In genomic region chr4:119524466-119524865, GRCm38 (mm10) we compare ENCODE assay signal across 22 mouse cellular contexts. TPM values are rescaled to one million over a fixed set of nuclear protein-coding genes. Genes with fewer than 3 reads are reported as not detected.
DNase-seq lines count a peak whose midpoint lies in the region; ATAC-seq and TF ChIP-seq lines count a peak whose summit lies in the region.
"Had no signal": no experiment of that assay in that cellular context is flagged by ENCODE, and none has a peak within 500 bp of the region (broad histone marks: within the 10 kb centered on the region; RNA-seq: fewer than 3 reads in every experiment).

No protein-coding gene starts in this region.

- 76% methylated on average over 2 of the region's 2 CpGs for WGBS in forebrain, embryonic 14.5 days
- WGBS in hindbrain, embryonic 14.5 days = 88% methylated on average over 2 of the region's 2 CpGs
- 91% methylated on average over 2 of the region's 2 CpGs for WGBS in midbrain, embryonic 15.5 days

- no peaks in the 10 kb centered on the region for H3K27me3 ChIP-seq in forebrain, embryonic 14.5 days (replicated peaks; ENCODE audit: control insufficient read depth, insufficient read depth, low read length)
- H3K27me3 ChIP-seq in hindbrain, embryonic 14.5 days (ENCODE audit: control insufficient read depth, insufficient read depth, low read length) = no peaks in the 10 kb centered on the region
- H3K27me3 ChIP-seq in midbrain, embryonic 15.5 days (replicated peaks) = no peaks in the 10 kb centered on the region
- H3K27me3 ChIP-seq: limb, embryonic 15.5 days had no signal

- H3K4me3 ChIP-seq in layer of hippocampus, adult 2 months = no peak overlapping the region
- H3K4me3 ChIP-seq in forebrain, embryonic 14.5 days (ENCODE audit: low read depth, low read length) = no peak overlapping the region
- H3K4me3 ChIP-seq in hindbrain, embryonic 14.5 days (replicated peaks; ENCODE audit: low read length) = no peak overlapping the region
- no peak overlapping the region for H3K4me3 ChIP-seq in midbrain, embryonic 15.5 days
- H3K4me3 ChIP-seq: embryonic facial prominence, embryonic 10.5 days; heart, adult 2 months; limb, embryonic 15.5 days had no signal

- H3K27ac ChIP-seq in layer of hippocampus, adult 2 months = peak overlapping the region; percentile 90
- peak overlapping the region; percentile 45; the same call in 1 of the 2 replicates for H3K27ac ChIP-seq in forebrain, embryonic 14.5 days (ENCODE audit: low read depth, low read length)
- peak overlapping the region; percentile 85 for H3K27ac ChIP-seq in hindbrain, embryonic 14.5 days
- peak overlapping the region; percentile 86 for H3K27ac ChIP-seq in midbrain, embryonic 15.5 days
- H3K27ac ChIP-seq: embryonic facial prominence, embryonic 10.5 days; heart, adult 2 months; limb, embryonic 15.5 days had no signal

- ATAC-seq in forebrain, embryonic 14.5 days = no peak
- no peak for ATAC-seq in hindbrain, embryonic 14.5 days (ENCODE audit: low FRiP score)
- ATAC-seq in midbrain, embryonic 15.5 days (replicated peaks) = peak; percentile 46
- ATAC-seq: intestine, embryonic 16.5 days; lung, postnatal 0 days had no signal

- H3K36me3 ChIP-seq in forebrain, embryonic 14.5 days (ENCODE audit: control insufficient read depth, insufficient read depth, low read length) = no peaks in the 10 kb centered on the region
- H3K36me3 ChIP-seq in hindbrain, embryonic 14.5 days (replicated peaks; ENCODE audit: control insufficient read depth, insufficient read depth) = no peaks in the 10 kb centered on the region
- H3K36me3 ChIP-seq in midbrain, embryonic 15.5 days (replicated peaks) = no peaks in the 10 kb centered on the region
- H3K36me3 ChIP-seq: embryonic facial prominence, embryonic 10.5 days; limb, embryonic 15.5 days had no signal

- H3K9ac ChIP-seq in forebrain, embryonic 14.5 days (ENCODE audit: low read length) = no peak overlapping the region
- no peak overlapping the region for H3K9ac ChIP-seq in hindbrain, embryonic 14.5 days
- H3K9ac ChIP-seq in midbrain, embryonic 15.5 days = no peak overlapping the region
- H3K9ac ChIP-seq: limb, embryonic 15.5 days had no signal

- no peak for DNase-seq in layer of hippocampus, adult 2 months (ENCODE audit: low spot score in 2 of 2)
- no peak for DNase-seq in layer of hippocampus, adult 8-10 months (ENCODE audit: low spot score in 2 of 2)
- DNase-seq in forebrain, embryonic 14.5 days (ENCODE audit: low spot score) = no peak
- DNase-seq in hindbrain, embryonic 14.5 days (ENCODE audit: low spot score) = no peak
- no peak for DNase-seq in thymus, postnatal 36 days
- no peak for DNase-seq in lung, postnatal 4 days
- no peak for DNase-seq in lung, postnatal 14 days
- DNase-seq: cerebellum, adult 18-20 months; cerebellum, postnatal 25 days; gastrocnemius, postnatal 10 days; heart, adult 2 months; heart, postnatal 4 days; kidney, postnatal 4 days; right cerebral cortex, postnatal 4 days; thymus, postnatal 14 days had no signal

- no peaks in the 10 kb centered on the region for H3K9me3 ChIP-seq in forebrain, embryonic 14.5 days (replicated peaks; ENCODE audit: control insufficient read depth, low read length)
- no peaks in the 10 kb centered on the region for H3K9me3 ChIP-seq in hindbrain, embryonic 14.5 days (ENCODE audit: control insufficient read depth, low read length)
- H3K9me3 ChIP-seq in midbrain, embryonic 15.5 days = no peaks in the 10 kb centered on the region
- H3K9me3 ChIP-seq: embryonic facial prominence, embryonic 10.5 days; limb, embryonic 15.5 days had no signal

- no peak overlapping the region for H3K4me2 ChIP-seq in forebrain, embryonic 14.5 days (ENCODE audit: low read length)
- peak overlapping the region; percentile 12 for H3K4me2 ChIP-seq in hindbrain, embryonic 14.5 days (replicated peaks)
- no peak overlapping the region for H3K4me2 ChIP-seq in midbrain, embryonic 15.5 days
- H3K4me2 ChIP-seq: limb, embryonic 15.5 days had no signal

- TF ChIP-seq CTCF in layer of hippocampus, adult 2 months (conservative IDR thresholded peaks at IDR 0.05) = no peak

- no peaks in the 10 kb centered on the region for H3K4me1 ChIP-seq in forebrain, embryonic 14.5 days (ENCODE audit: control insufficient read depth, insufficient read depth, low read length)
- peaks cover 14% of the 10 kb centered on the region for H3K4me1 ChIP-seq in hindbrain, embryonic 14.5 days (replicated peaks; ENCODE audit: control insufficient read depth, insufficient read depth, low read length)
- peaks cover 14% of the 10 kb centered on the region for H3K4me1 ChIP-seq in midbrain, embryonic 15.5 days
- H3K4me1 ChIP-seq: embryonic facial prominence, embryonic 10.5 days; limb, embryonic 15.5 days had no signal

RNA-seq across cellular contexts. Expression of gene Foxj3, which starts 12.3 kb away (rescaled TPM):
- total RNA-seq in layer of hippocampus, adult 2 months (2021) = 10 to 100 TPM; 76.7 to 80.3 TPM
- 10 to 100 TPM; 71.9 to 96.3 (median 78.0) TPM for total RNA-seq in layer of hippocampus, adult 8-10 months (2022)
- 19.8 and 25.0 TPM in 2 replicates for polyA plus RNA-seq in forebrain, embryonic 14.5 days (2014; fragmentation: Nextera tagmentation; extraction: Ambion mirVana)
- polyA plus RNA-seq in hindbrain, embryonic 14.5 days (2014; fragmentation: Nextera tagmentation; extraction: Ambion mirVana) = 30.0 and 36.4 TPM in 2 replicates
- 34.5 and 38.2 TPM in 2 replicates for polyA plus RNA-seq in midbrain, embryonic 15.5 days (2015; fragmentation: Nextera tagmentation; extraction: Ambion mirVana)

RNA-seq across cellular contexts. Expression of gene Frg2f1, which starts 14.9 kb away (rescaled TPM):
- 10 to 100 TPM; 25.5 to 25.7 TPM for total RNA-seq in layer of hippocampus, adult 2 months (2021)
- total RNA-seq in layer of hippocampus, adult 8-10 months (2022) = 10 to 100 TPM; 20.4 to 23.7 (median 21.5) TPM
- polyA plus RNA-seq in forebrain, embryonic 14.5 days (2014; fragmentation: Nextera tagmentation; extraction: Ambion mirVana) = 4.2 and 6.5 TPM in 2 replicates
- polyA plus RNA-seq in hindbrain, embryonic 14.5 days (2014; fragmentation: Nextera tagmentation; extraction: Ambion mirVana) = 9.2 and 10.5 TPM in 2 replicates
- 9.9 and 13.3 TPM in 2 replicates for polyA plus RNA-seq in midbrain, embryonic 15.5 days (2015; fragmentation: Nextera tagmentation; extraction: Ambion mirVana)

RNA-seq across cellular contexts. Expression of gene Rimkla, which starts 32.0 kb away (rescaled TPM):
- 10 to 100 TPM; 13.3 to 14.1 TPM for total RNA-seq in layer of hippocampus, adult 2 months (2021)
- total RNA-seq in layer of hippocampus, adult 8-10 months (2022) = 10 to 100 TPM; 11.8 to 18.2 (median 13.2) TPM
- 17.7 and 22.3 TPM in 2 replicates for polyA plus RNA-seq in forebrain, embryonic 14.5 days (2014; fragmentation: Nextera tagmentation; extraction: Ambion mirVana)
- polyA plus RNA-seq in hindbrain, embryonic 14.5 days (2014; fragmentation: Nextera tagmentation; extraction: Ambion mirVana) = 30.5 and 37.8 TPM in 2 replicates
- 25.5 and 27.6 TPM in 2 replicates for polyA plus RNA-seq in midbrain, embryonic 15.5 days (2015; fragmentation: Nextera tagmentation; extraction: Ambion mirVana)
- total RNA-seq: megakaryocyte, adult 5-6 weeks had no signal
- polyA plus RNA-seq: C2C12 had no signal
